Mouse (Mus musculus): ENCODE data around the gene Olfr339.
"Not testable (repeated sequence)": the region's sequence is repeated elsewhere in the genome, so short reads cannot be mapped to it uniquely, and the experiment has no call there.

The Olfr339 gene

DNA sequence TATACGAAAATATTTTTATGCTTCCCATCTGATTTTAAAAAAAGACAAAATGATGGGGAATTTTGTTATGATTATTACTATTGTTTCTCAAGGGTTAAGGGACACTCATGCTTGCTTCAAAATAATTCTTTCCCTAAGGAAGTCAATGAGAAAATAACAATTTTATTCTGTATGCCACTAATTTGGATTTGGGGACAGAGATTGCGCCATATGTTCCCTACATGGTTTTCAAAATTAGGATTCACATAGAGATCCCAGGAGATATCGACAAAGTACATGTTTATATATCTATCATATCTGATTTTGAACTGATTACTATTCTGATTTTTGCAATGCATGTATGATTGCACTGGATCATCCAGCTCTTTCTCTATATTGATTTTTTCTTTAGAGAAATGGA, at the start of gene Olfr339:
Gene Olfr339 (plus strand): TSS at position 301 of the 400 bp plus-strand sequence.
- no peak for DNase-seq

DNA sequence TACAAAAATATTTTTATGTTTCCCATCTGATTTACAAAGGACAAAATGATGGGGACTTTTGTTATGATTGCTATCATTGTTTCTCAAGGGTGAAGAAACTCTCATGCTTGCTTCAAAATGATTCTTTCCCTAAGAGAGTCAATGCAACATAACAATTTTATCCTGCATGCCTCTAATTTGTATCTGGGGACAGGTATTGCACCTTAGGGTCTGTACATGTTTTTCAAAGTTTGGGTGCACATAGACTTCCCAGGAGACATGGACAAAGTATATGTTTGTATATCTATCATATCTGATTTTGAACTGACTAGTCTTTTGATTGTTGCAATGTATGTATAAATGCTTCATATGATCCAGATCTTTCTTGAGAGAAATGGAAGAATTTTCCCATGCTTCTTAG, 45.5 kb upstream of the Olfr339 start, which contains the start of gene Olfr338:
Gene Olfr338 (plus strand): TSS at position 301 of the 400 bp plus-strand sequence.
- no peak for DNase-seq

DNA sequence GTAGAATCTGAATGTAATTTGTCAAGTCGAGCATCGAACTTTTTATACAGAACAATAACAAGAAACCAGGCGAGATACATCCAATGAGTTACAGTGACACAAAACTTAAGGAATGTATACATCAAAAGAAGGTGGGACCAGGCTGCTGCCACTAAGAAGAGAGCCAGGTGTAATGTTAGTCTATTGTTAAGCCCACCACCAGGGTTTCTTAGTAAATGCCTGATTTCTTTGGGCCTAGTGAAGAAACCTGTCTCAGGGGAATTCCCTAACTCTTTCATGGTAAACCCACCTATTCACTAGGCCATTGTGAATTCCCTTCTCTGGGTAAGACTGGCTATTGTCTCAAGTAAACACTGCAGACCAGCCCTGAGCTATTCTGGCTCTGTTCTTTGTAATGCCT, 3.6 kb upstream of the Olfr339 start:
- not testable (repeated sequence) for DNase-seq

DNA sequence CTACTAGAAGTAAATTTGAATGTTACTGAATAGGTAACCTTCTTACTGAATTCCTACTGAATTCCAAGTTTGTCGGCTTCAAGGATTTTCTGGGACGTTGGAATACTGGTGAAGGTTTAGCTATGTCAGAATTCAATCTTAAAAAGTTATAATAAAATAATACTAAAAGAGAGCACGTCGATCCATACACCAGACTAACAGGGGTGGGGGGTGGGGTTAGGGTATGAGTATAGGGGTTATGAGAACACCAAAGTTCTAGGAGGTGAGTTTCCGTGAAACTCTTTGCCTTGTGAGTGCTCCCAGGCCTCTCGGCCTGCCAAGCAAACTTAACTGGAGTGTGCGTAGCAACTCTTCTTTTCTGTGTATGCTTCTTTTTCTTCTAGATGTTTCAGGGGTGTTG, 3.2 kb upstream of the Olfr339 start:
- DNase-seq, result not testable (repeated sequence)

GRCm38 (mm10) chr2:36452287-36452686, 33.5 kb downstream of the Olfr339 start, which contains the start of gene Olfr340:
Olfr340 (plus strand) TSS chr2:36452587.
- DNase-seq, result no peak

- DNase-seq, result no peak
Observed at GRCm38 (mm10) chr2:36473634-36474033, 54.9 kb downstream of the Olfr339 start.
